Mouse (Mus musculus): ENCODE data around the gene Meig1. TPM values are rescaled to one million over a fixed set of nuclear protein-coding genes. Genes with fewer than 3 reads are reported as not detected.
"Not testable (repeated sequence)": the region's sequence is repeated elsewhere in the genome, so short reads cannot be mapped to it uniquely, and the experiment has no call there.

The Meig1 gene
- not detected for total RNA-seq (2021)
- long read RNA-seq, experiment 1 = 0 reads
- long read RNA-seq, experiment 2, partial matches to known transcripts = 0 of 1 reads
- long read RNA-seq, experiment 2, other reads (novel, unspliced or antisense) = 0 of 1 reads

DNA sequence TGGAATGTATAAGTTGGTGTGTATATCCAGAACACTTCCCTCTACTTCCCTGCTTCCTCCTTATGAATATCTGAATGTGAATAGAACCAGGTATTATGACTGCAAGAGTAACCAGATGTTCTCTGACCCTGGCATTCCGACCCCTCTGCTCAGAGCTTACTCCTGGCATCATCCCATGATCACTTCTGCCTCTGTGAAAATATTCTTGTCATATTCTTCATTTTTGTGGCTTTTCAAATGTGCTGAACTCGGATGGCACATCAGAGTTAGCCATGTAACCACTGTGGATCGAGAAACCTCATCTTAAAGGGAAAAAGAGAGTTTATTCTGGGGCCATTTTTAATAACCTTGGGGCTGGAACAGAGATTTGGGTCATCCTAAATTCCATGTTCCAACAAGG, at the start of gene Meig1:
Meig1 (minus strand) TSS at position 101 of the 400 bp plus-strand sequence.
- no peak for DNase-seq
- intact Hi-C loops (cut with DNase I) = no loop called here

DNA sequence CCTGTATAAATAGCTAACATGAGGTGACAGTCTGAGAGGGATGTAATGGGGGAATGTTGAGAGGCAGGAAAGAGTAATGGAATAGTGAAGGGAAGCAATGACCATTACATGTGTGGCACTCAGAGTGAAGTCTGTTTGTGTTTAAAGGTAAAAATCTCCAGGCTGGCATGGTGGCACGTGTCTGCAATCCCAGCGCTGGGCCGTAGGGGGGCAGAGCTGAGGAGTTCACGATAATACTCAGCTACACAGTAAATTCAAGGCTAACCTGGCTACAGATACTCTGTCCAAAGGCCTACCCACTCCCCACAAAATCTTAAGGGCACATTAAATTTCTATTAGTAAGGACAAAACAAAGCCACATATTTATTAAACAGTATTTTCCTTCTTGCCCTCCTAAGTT, 34.1 kb upstream of the Meig1 start:
- no peak for DNase-seq
- intact Hi-C loops (cut with DNase I) = no loop called here

DNA sequence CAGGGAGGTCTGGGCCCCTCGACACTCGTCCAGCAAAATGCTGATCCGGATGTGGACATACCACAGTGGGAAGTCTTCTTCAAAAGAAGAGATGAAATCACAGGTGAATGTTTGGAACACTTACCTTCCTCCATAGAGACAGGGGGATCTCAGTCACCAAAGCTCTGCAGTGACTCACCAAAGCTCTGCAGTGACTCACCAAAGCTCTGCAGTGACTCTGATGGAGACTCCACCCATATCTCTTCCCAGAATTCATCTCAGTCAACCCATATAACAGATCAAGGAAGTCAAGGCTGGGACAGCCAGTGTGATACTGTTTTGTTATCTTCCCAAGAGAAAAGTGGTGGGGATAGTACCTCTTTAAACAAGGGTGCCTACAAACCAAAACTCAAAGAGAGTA, 30.6 kb upstream of the Meig1 start:
- intact Hi-C loops (cut with DNase I) = no loop called here

DNA sequence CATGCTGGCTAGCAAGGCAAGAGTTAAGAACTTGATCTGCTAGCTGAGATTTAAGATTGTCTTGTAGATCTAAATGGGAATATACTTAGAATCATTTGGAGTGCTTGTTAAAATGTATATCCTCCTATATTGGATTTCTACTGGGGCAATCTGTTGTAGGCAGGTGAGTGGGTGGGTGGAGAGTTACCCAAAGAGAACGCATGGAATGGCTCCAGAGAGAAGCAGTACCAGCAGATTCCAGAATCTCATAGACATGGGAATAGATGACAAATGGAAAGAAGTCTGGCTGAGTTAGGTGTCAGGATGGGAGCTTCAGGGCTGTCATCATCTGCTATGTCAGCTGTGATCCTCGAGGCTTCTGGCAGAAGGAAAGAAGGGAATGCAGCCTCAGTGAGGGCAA, 27.0 kb upstream of the Meig1 start:
- DNase-seq = no peak
- intact Hi-C loops (cut with DNase I) = no loop called here

More for the DNA sequence above, 30.6 kb upstream of the Meig1 start:
- no peak for DNase-seq

DNA sequence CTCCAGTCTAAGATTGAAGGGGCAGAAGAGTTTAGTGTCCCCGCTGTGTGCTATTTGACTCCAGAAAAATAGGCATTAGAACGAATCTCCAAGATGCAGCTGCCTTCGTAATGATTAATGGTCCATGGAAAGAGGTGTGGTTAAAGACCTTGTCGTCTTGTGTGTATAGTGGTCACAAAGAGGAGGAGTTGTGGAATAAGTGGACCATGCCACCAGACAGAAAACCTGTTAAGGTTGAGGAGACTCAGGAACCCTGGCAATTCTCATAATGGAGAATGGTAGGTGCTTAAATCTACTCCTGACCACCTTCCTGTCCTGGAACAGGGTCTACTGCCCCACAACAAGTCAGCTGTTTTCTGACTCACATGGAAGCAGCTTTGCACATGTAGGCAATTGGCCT, 23.5 kb upstream of the Meig1 start:
- DNase-seq = no peak
- intact Hi-C loops (cut with DNase I) = no loop called here

DNA sequence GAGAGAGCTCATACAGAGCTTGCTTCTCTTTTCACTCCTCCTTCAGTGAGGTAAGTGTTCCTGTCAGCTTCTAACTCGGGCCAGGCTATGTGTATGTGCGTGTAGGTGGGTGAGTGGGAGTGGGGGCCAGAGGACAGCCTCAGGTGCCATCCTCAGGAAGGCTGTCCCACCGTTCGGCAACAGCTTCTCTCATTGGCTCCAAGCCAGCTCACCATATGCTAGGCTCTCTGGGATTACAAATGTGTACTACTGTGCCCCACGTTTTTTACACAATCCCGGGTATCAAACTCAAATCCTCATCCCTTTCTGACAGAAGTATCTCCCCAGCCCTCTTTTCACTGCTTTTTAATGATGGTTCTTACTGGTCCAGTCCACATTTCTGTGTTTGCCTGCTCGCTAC, 21.8 kb upstream of the Meig1 start:
- no peak for DNase-seq
- intact Hi-C loops (cut with DNase I) = no loop called here

DNA sequence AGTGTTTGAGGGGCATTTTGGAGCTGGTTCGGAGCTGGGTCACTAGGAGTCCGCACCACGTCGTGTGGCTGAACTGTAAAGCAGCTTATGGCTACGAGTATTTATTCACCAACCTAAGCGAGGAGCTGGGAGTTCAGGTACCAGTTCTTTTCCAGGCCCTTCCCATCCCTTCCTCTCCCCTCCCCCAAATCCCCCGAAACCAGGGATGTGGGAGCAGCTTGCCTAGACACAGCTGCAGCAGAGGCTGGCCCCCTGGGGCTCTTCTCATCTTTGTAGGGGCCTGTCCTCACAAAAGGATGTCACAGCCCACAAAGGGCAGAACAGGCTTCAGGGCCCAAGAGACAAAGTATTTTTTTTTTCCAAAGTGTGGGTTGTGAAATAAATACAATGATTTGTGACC, 15.5 kb upstream of the Meig1 start:
- intact Hi-C loops (cut with DNase I) = no loop called here
- DNase-seq = no peak

DNA sequence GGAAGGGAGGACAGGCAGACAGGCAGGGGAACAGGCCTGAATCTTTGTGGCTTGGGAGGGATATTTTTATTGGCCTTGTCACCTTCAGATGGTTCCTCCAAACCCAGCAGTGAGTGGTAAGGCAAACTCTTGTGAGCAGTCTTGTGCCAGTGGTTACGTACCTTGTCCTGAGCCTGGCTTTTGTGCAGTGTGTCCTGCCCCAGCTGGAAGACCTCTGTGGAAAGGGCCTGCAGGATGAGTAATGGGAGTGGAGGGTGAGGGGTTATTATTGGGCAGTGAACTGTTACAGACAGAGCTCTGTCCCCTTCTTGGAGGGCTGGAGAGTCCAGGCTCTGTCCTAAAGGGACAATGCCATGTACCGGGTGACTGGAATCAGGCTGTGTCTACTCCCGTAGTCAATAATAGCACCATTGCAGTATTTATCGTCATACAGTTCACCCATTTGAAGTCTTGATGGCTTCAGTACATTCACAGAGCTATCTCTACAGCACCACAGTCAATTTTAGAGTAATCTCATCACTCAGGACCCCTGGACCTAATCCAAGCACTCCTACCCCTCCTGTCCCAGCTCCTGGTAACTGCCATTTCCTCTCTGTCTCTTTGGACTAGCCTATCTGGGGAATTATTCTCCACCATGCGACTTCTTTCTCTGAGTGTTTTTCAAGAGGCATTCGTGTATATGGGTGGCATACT, 13.1 kb upstream of the Meig1 start:
- DNase-seq = no peak
- intact Hi-C loops (cut with DNase I) = no loop called here

DNA sequence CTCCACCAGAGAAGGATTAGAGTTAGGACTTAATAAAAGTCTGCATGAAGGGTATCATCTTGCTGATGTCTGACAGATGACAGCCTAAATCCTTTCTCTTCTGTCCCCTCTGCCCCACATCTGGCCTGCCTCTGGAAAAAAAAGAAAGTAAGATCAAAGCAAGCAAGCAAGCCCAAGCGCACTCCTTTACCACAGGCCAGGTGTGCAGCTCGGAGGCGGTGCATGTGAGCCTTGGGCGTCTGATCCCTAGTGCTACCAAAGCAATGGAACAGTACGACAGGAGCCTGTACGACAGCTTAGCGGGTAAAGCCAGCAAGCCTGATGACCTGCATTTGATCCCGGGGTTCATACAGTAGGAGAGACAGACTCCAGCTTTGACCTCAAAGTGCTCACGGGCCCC, 8.5 kb upstream of the Meig1 start:
- DNase-seq = no peak
- intact Hi-C loops (cut with DNase I) = no loop called here

DNA sequence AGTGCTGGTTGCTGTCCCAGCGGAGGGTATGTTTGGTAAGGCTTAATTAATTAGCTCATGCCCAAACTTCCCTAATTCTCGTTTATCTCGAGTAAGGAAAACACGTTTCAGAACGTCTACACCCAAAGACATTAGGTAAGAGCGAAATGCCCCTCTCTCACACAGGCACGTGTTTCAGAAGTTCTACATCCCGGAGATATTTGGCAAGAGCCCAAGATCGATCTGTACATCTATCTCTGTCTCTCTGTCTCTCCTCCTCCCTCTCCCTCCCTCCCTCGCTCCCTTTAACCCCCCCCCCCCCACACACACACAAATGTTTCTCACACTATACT, 2.1 kb upstream of the Meig1 start:
- DNase-seq = no peak
- intact Hi-C loops (cut with DNase I) = no loop called here

DNA sequence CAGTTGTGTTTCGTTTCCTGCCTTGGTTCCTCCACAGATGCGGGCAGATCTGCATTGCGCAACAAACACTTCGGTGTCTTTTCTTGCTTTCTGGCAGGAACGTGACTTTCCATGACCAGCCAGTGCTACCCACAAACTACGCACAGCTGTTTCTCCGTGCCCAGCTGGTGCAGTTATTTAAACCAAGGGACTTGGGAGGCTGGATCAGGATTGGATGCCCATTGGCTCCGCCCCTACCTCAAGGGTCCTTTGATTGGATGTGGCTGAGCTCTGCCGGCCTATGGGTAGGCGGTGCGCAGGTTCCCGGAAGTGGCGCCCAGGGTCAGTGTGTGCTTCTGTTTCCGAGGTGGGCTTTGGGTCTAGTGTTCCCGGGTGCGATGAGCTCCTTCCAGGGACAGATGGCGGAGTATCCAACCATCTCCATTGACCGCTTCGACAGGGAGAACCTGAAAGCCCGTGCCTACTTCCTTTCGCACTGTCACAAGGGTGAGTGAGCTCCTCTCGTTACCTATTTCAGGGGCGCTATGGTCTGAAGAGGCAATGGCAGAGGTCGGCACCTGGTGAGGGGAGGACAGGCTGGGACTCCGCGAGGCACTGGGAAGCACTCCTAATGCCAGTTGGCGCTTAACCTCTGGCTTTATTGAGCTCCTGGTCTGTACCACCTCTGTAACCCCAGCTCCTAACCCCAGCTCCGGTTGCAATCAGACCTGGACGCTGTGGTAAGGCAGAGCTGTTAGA, 1.6 kb upstream of the Meig1 start, which contains the start of gene Dclre1c:
Dclre1c (plus strand) TSS at position 291 of the 738 bp plus-strand sequence.
- DNase-seq = peak; percentile 79 to 84
- intact Hi-C loops (cut with DNase I) = no loop called here

DNA sequence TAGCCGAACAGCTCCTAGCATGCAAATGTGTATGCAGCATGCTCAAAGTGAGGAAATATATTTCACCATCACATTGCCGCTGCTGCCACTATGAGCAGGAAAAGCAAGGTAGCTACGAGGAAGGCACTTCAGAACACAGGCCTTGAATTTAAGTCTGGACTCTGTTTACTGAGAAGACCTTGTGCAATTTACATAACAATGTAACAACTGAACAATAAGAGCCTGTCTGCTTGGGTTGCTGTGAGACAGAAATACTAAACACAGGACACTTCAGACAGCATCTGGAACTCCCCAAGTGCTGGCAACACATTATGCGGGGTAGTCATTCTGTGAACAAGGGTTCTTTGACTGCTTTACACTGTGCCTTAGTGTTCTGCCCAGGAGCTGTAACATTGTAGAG, 2.3 kb downstream of the Meig1 start:
- no peak for DNase-seq
- intact Hi-C loops (cut with DNase I) = no loop called here

DNA sequence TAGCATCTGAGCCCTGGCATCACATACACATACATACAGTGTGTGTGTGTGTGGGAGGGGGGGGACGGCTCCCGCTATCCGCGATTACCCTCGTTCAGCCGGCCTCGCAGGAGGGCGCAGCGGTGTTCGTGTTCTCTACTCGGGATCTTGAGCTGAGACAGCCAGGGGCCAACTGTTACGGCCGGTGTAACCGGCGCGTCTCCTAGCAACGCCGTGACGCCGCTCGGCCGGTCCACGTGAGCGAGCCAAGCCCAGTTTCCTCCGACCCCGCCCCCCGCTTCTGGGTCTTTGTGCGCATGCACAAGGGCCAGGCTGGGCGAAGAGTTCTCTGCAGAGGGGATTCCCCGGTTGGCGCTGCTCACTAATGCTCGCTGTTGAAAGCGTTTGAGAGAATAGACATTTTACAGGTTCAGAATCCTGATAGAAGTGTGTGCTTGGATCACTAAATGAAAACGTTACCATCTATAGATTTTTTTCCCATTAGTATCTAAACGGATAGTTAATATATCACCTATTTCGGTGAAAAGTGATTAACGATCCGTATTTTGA, 3.5 kb downstream of the Meig1 start:
- peak; percentile 89 to 92 for DNase-seq
- intact Hi-C loops (cut with DNase I) = loop anchor here (5.0 to 10.0 kb wide), 2 partner anchors 82 to 304 kb away; partner anchors contain the start of genes Acbd7 and Fam171a1

DNA sequence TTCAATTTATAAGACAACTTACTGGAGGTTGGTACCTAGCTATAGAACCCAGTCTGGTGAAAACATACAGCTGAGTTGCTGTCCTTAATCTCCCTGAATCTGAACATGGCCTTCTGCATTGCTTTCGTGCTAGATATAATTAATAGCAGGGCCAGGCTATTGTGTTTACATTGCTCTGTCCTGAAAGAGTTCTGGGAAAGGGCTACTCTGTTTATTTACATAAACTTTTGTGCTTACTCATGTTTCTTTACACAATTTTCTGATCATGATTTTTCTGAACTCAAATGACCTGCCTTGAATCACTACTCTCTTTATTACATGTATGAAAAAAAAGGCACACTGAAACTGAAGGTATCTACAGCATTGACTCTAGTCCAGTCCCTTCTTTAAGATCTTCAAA, 6.8 kb downstream of the Meig1 start:
- no peak for DNase-seq
- intact Hi-C loops (cut with DNase I) = loop anchor here (5.0 to 10.0 kb wide), 2 partner anchors 78 to 301 kb away; partner anchors contain the start of genes Acbd7 and Fam171a1

DNA sequence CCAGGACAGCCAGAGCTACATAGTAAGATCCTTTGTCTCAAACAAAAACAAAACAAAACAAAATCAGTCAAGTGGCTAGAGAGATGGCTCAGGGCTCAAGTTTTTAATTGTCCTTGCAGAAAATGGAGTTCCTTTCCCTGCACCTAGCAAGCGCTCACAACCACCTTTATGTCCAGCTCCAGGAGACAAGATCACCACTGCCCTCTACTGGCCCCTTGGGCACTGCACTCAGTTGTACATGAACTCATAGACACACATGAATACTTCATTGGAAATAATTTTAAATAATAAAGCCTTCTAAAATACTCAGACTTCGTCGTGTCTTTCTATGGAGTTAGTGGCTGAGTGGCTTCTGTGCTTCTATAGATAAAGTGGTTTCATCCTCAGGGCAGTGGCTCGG, 8.2 kb downstream of the Meig1 start:
- intact Hi-C loops (cut with DNase I) = loop anchor here (10.0 kb wide), 1 partner anchor 299 kb away; the partner anchor contains the start of gene Fam171a1

DNA sequence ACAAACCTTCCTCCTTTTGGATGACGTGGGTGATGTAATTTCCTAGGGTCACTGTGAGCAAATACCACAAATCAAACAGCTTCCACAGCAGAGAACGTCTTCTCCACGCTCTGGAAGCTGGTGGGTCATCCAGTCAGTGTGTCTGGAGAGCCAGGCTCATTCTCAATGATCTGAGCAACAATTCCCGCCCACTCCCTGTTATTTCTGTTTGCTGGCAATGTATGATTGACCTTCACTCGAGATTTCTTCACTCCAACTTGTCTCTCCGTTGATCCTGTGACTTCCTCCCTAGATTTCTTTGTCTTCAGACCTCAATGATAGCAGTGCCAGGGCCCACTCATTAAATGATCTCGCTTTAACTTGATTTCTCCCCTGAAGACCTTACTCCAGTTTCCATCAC, 14.7 kb downstream of the Meig1 start:
- no peak for DNase-seq
- intact Hi-C loops (cut with DNase I) = no loop called here

More for the DNA sequence above, 8.2 kb downstream of the Meig1 start:
- DNase-seq = peak; percentile 35 to 38

DNA sequence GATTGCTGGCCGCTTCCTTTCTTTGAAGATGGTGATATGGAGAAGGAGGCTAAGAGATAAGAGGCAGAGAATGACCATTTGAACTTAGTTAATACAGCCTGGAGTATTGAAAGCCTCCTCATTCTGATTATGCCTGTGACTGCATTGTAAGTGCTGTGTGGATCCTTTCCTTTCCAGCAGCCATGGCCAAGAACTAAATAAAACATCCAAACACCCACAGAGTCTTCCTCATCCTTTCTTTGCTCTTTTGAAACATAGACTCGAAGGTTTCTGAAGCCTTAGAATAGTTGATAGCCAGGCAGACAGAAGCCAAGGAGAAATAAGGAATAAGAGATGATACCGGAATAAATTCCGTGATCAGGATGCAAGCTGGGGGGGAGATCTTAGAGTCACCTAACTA, 16.5 kb downstream of the Meig1 start:
- DNase-seq = no peak
- intact Hi-C loops (cut with DNase I) = no loop called here

DNA sequence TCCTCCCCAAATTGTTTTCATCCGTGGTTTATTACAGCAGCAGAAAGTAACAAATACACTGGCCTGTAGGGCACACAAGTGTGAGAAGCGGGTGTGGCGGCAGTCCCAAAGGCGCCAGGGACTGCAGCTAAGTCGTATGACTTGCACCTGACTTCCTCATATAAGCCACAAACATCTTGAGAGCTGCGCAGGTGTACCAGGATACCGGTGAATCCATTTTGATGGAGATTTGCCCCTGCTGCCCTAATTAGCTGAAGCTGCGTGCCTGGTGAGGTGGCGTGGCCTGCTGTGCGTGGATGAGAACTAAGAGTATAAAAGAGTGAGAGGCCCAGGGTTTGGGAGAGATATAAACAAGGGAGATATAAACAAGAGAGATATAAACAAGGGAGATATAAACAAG, 25.3 kb downstream of the Meig1 start, which contains the start of gene Olah:
Olah (minus strand) TSS at position 101 of the 400 bp plus-strand sequence.
- DNase-seq; intact Hi-C loops (cut with DNase I): not testable (repeated sequence)

DNA sequence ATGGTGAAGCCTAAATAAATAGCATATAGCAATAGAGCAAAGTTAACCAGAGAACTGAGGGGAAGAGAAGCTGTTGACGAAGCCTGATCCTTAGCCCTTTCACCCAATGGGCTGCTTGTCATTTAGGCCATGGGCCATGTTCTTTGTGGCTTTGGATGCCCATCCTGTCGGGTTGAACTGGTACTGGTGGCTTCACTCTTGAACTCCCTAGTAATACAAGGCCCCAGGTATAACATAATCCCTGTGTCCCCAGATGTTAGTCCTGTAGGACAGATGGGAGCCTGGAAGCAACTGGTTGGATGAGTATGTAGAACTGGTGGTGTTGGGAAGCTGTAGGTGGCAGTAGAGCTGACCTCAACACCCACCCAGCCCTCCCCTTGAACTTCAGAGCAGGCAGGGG, 30.5 kb downstream of the Meig1 start:
- no peak for DNase-seq
- intact Hi-C loops (cut with DNase I) = no loop called here

DNA sequence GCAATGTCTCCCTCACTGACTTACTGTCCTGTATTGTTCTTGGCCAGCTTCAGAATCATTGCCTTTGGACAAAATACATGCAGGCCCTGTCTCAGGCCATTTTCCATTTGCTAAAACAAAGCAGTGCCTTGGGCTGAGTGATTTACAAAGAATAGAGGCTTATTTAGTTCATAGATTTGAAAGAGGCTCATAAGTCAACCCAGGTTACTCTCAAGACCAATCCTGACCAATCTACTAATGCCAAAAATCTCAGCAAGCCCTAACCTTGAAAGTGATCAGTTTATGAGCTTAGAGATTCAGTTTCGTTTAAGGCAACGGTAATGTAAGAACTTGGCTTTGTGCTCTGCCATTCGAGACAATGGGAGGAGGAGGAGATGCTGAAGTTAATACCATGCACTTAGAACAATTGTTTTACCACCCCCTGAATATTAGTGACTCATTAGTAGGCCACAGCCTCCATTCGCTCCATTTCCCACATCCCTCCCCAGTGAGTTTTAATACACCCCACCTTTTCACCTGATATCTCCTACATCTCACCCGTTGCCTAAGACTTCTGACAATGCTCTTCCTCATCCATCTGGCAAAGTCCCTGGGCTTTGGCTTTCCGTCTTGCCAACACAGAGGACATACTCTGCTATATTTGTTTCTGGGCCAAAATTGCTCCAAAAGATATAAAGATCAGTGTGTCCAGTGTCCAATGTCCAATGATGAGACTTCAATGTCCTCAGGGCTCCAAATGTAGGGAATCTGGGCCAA, 35.2 kb downstream of the Meig1 start:
- DNase-seq = no peak
- intact Hi-C loops (cut with DNase I) = no loop called here

DNA sequence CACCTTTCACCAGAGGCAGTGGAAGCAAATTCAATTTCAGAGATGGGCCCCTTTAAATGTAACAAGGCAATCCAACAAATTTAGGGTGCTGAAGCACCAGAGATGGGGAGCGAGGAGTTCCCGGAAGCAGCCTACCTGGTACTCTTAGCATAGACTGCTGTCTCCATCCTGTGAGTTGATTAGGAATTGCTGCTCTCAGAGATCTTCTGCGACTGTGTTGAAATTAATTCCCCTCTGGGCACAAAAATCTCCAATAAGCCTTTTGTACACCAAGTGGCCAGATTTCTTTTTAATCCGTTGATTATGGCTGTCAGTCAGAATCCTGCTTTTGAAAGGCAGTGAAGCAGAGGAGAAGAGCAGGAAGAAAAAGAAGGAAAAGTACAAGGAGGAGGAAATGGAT, 57.3 kb downstream of the Meig1 start:
- intact Hi-C loops (cut with DNase I) = no loop called here
- no peak for DNase-seq
